Mouse (Mus musculus) myocyte (in vitro differentiated cells): ENCODE results near the gene Olfr69.

Experiments used
- CEBPB ChIP-seq: IDR thresholded peaks from 2 replicates; pipeline ENCODE4 v1.6.1; 2011; ENCODE audit warnings: mild to moderate bottlenecking, moderate library complexity; ENCODE audit not compliant: poor library complexity, insufficient read depth, severe bottlenecking
- MAX ChIP-seq: IDR thresholded peaks from one replicate; pipeline ENCODE4 v1.6.1; 2011; ENCODE audit warnings: low read depth, mild to moderate bottlenecking, control low read depth
- MYOG ChIP-seq, 3 experiments: IDR thresholded peaks; one replicate each; pipeline ENCODE4 v1.6.1; 2011; ENCODE audit warnings: control low read depth in 2 of 3, low read depth in 2 of 3, mild to moderate bottlenecking in 2 of 3; ENCODE audit not compliant: insufficient read length in 2 of 3, control insufficient read depth in 1 of 3, insufficient read depth in 1 of 3
- POLR2A ChIP-seq: IDR thresholded peaks from one replicate; pipeline ENCODE4 v1.6.1; 2011; ENCODE audit warnings: low read depth, mild to moderate bottlenecking, control low read depth, moderate library complexity; ENCODE audit not compliant: insufficient read length
- TCF12 ChIP-seq: IDR thresholded peaks from one replicate; pipeline ENCODE4 v1.6.1; 2011; ENCODE audit warnings: mild to moderate bottlenecking, control low read depth; ENCODE audit not compliant: poor library complexity, insufficient read depth, severe bottlenecking
- TCF3 ChIP-seq: IDR thresholded peaks from one replicate; pipeline ENCODE4 v1.6.1; 2011; ENCODE audit warnings: low read depth, control low read depth; ENCODE audit not compliant: insufficient read length
- USF1 ChIP-seq: IDR thresholded peaks from one replicate; pipeline ENCODE4 v1.6.1; 2011; ENCODE audit warnings: low read depth, mild to moderate bottlenecking, control low read depth, moderate library complexity

- no peak for TF ChIP-seq TCF3
- TF ChIP-seq MYOG (IDR thresholded peaks at IDR 0.05; ENCODE audit: control insufficient read depth in 1 of 3, insufficient read depth in 1 of 3, insufficient read length in 2 of 3, low read depth in 2 of 3): no peak
- TF ChIP-seq POLR2A: no peak
- TF ChIP-seq MAX: no peak
- no peak for TF ChIP-seq CEBPB
- no peak for TF ChIP-seq USF1
- TF ChIP-seq TCF12: no peak
These were observed 37.8 kb upstream of the Olfr69 start for GRCm38 (mm10) chr7:103808971-103809800.
